Mouse (Mus musculus) heart, embryonic 11.5 days (tissue): ENCODE results near the gene Bglap2. TPM values are rescaled to one million over a fixed set of nuclear protein-coding genes. Genes with fewer than 3 reads are reported as not detected.

Experiments used
- ATAC-seq: fragments of 200-750 bp; cut with Nextera tagmentation; replicated peaks from 2 replicates; pipeline ENCODE4 v1.8.0; 2017; ENCODE audit warnings: moderate library complexity; ENCODE audit not compliant: insufficient number of reproducible peaks, low FRiP score, low TSS enrichment
- H3K27ac ChIP-seq: fragments of 300-500 bp; sonication (generic); 2 replicates; pipeline ENCODE4 v1.5.1; 2014; ENCODE audit warnings: mild to moderate bottlenecking, low read depth, low read length
- H3K27me3 ChIP-seq: fragments of 300-500 bp; sonication (generic); 2 replicates; pipeline ENCODE4 v1.6.1; 2014; ENCODE audit warnings: mild to moderate bottlenecking, low read length, mixed read lengths; ENCODE audit not compliant: control insufficient read depth, insufficient read depth
- H3K36me3 ChIP-seq: fragments of 300-500 bp; sonication (generic); 2 replicates; pipeline ENCODE4 v1.6.1; 2014; ENCODE audit warnings: mild to moderate bottlenecking, low read length, moderate library complexity, mixed read lengths; ENCODE audit not compliant: control insufficient read depth, insufficient read depth
- H3K4me1 ChIP-seq: fragments of 300-500 bp; sonication (generic); 2 replicates; pipeline ENCODE4 v1.6.1; 2014; ENCODE audit warnings: low read length; ENCODE audit not compliant: control insufficient read depth, insufficient read depth
- H3K4me2 ChIP-seq: fragments of 300-500 bp; sonication (generic); 2 replicates; pipeline ENCODE4 v1.6.1; 2014; ENCODE audit warnings: mild to moderate bottlenecking, moderate library complexity
- H3K4me3 ChIP-seq: fragments of 300-500 bp; sonication (generic); 2 replicates; pipeline ENCODE4 v1.5.1; 2014; ENCODE audit warnings: low read depth, low read length
- H3K9ac ChIP-seq: fragments of 300-500 bp; sonication (generic); 2 replicates; pipeline ENCODE4 v1.6.1; 2014; ENCODE audit warnings: mild to moderate bottlenecking, low read depth, low read length, moderate library complexity
- H3K9me3 ChIP-seq: fragments of 300-500 bp; sonication (generic); replicated peaks from 2 replicates; pipeline ENCODE4 v1.6.1; 2016; ENCODE audit warnings: low read length; ENCODE audit not compliant: control insufficient read depth
- WGBS: fragments of 180-500 bp; shearing (Covaris S2); extraction: QIAGEN DNeasy Blood & Tissue Kit; methylation state at CpG from one replicate; pipeline ENCODE4 v1.1.7; 2014; ENCODE audit not compliant: insufficient replicate concordance; 5-methylcytosine and 5-hydroxymethylcytosine counted together
- polyA plus RNA-seq: library from polyadenylated mRNA; unstranded; fragments of >200 nt; fragmentation: Nextera tagmentation; extraction: Ambion mirVana; gene quantifications from 2 replicates; pipeline ENCODE4 v1.2.1, GENCODE M21; 2014

Bglap2 gene
- polyA plus RNA-seq, 1 experiment from 2014 or later: not detected

GRCm38 (mm10) chr3:88339006-88339405, 39.5 kb downstream of the Bglap2 start:
- Histone ChIP-seq H3K27ac (no peak overlapping the region; the same call in 1 of the 2 replicates), H3K27me3 (no peaks in the 10 kb centered on the region), H3K4me3 (no peak overlapping the region), H3K9ac (no peak overlapping the region), H3K4me2 (peak overlapping the region; percentile 63; the same call in 1 of the 2 replicates), H3K9me3 (no peaks in the 10 kb centered on the region), H3K36me3 (peaks cover 24% of the 10 kb centered on the region), H3K4me1 (peaks cover 14% of the 10 kb centered on the region)
- no peak for ATAC-seq
- 68% methylated on average over 3 of the region's 3 CpGs for WGBS

GRCm38 (mm10) chr3:88338316-88338715, 40.2 kb downstream of the Bglap2 start:
- H3K4me1 ChIP-seq: peaks cover 14% of the 10 kb centered on the region
- no peak for ATAC-seq
- H3K9me3 ChIP-seq: no peaks in the 10 kb centered on the region
- H3K27ac ChIP-seq: no peak overlapping the region; the same call in 1 of the 2 replicates
- no peak overlapping the region for H3K9ac ChIP-seq
- H3K4me3 ChIP-seq: no peak overlapping the region
- peaks cover 18% of the 10 kb centered on the region for H3K36me3 ChIP-seq
- H3K4me2 ChIP-seq: peak overlapping the region; percentile 63; the same call in 1 of the 2 replicates
- 71% methylated on average over 7 of the region's 7 CpGs for WGBS
- H3K27me3 ChIP-seq: no peaks in the 10 kb centered on the region

- Histone ChIP-seq H3K4me2 (peak overlapping the region; percentile 63), H3K9ac (peak overlapping the region; percentile 50), H3K4me3 (peak overlapping the region; percentile 89), H3K9me3 (no peaks in the 10 kb centered on the region), H3K27ac (peak overlapping the region; percentile 94), H3K27me3 (no peaks in the 10 kb centered on the region), H3K36me3 (peaks cover 10% of the 10 kb centered on the region), H3K4me1 (peaks cover 14% of the 10 kb centered on the region)
- no peak for ATAC-seq
- WGBS: 65% methylated on average over 11 of the region's 11 CpGs
Observed at GRCm38 (mm10) chr3:88337367-88338020, 41.0 kb downstream of the Bglap2 start.

GRCm38 (mm10) chr3:88336058-88337013, 42.2 kb downstream of the Bglap2 start, which contains the start of the genes Tmem79 and Smg5:
TSS of gene Tmem79 (minus strand) at chr3:88336148.
TSS of gene Smg5 (plus strand) at chr3:88336260.
- peak within 1 kb of the TSS; percentile 82 for H3K4me2 ChIP-seq
- H3K4me1 ChIP-seq: peaks cover 14% of the 10 kb centered on the region
- peak; percentile 86 for ATAC-seq
- WGBS: 1% methylated on average over 54 of the region's 66 CpGs
- peak within 1 kb of the TSS; percentile 94 for H3K27ac ChIP-seq
- no peaks in the 10 kb centered on the region for H3K27me3 ChIP-seq
- peak within 1 kb of the TSS; percentile 89 for H3K4me3 ChIP-seq
- peak within 1 kb of the TSS; percentile 97 for H3K9ac ChIP-seq
- H3K36me3 ChIP-seq: no peaks in the 10 kb centered on the region
- H3K9me3 ChIP-seq: no peaks in the 10 kb centered on the region

GRCm38 (mm10) chr3:88335436-88336053, 43.0 kb downstream of the Bglap2 start:
- 0 out of 2 replicates have a peak, but pooled peaks have one; percentile 44 for ATAC-seq
- H3K4me2 ChIP-seq: peak overlapping the region; percentile 82
- H3K4me1 ChIP-seq: peaks cover 14% of the 10 kb centered on the region
- H3K9ac ChIP-seq: peak overlapping the region; percentile 97
- H3K27me3 ChIP-seq: no peaks in the 10 kb centered on the region
- H3K36me3 ChIP-seq: no peaks in the 10 kb centered on the region
- H3K27ac ChIP-seq: peak overlapping the region; percentile 94
- under 1% methylated on average over 27 of the region's 27 CpGs for WGBS
- H3K4me3 ChIP-seq: peak overlapping the region; percentile 89
- H3K9me3 ChIP-seq: no peaks in the 10 kb centered on the region

- no peaks in the 10 kb centered on the region for H3K27me3 ChIP-seq
- peak overlapping the region; percentile 89 for H3K4me3 ChIP-seq
- peak overlapping the region; percentile 94 for H3K27ac ChIP-seq
- H3K4me2 ChIP-seq: peak overlapping the region; percentile 82
- peaks cover 14% of the 10 kb centered on the region for H3K4me1 ChIP-seq
- 33% methylated on average over 3 of the region's 3 CpGs for WGBS
- H3K36me3 ChIP-seq: no peaks in the 10 kb centered on the region
- peak overlapping the region; percentile 97 for H3K9ac ChIP-seq
- ATAC-seq: no peak
- no peaks in the 10 kb centered on the region for H3K9me3 ChIP-seq
Observed at GRCm38 (mm10) chr3:88334902-88335435, 43.5 kb downstream of the Bglap2 start.

- Histone ChIP-seq H3K4me2 (peak overlapping the region; percentile 82), H3K27me3 (no peaks in the 10 kb centered on the region), H3K9me3 (no peaks in the 10 kb centered on the region), H3K36me3 (peaks cover 3% of the 10 kb centered on the region), H3K4me3 (no peak overlapping the region), H3K4me1 (peaks cover 14% of the 10 kb centered on the region), H3K9ac (no peak overlapping the region; the same call in 1 of the 2 replicates), H3K27ac (no peak overlapping the region)
- no peak for ATAC-seq
- 32% methylated on average over 12 of the region's 12 CpGs for WGBS
Observed at GRCm38 (mm10) chr3:88334029-88334658, 44.4 kb downstream of the Bglap2 start.
